Mouse (Mus musculus) heart, embryonic 10.5 days (tissue): ENCODE data around the gene Hist1h2aa. TPM values are rescaled to one million over a fixed set of nuclear protein-coding genes. Genes with fewer than 3 reads are reported as not detected.

ENCODE experiments used
- DNase-seq: peaks from one replicate; pipeline ENCODE4 v3.0.0-alpha.2; 2017; ENCODE audit warnings: low spot score
- H3K27ac ChIP-seq: fragments of 300-500 bp; sonication (generic); 2 replicates; pipeline ENCODE4 v1.5.1; 2016; ENCODE audit warnings: mild to moderate bottlenecking
- H3K27me3 ChIP-seq: fragments of 300-500 bp; sonication (generic); 2 replicates; pipeline ENCODE4 v1.6.1; 2016; ENCODE audit warnings: mild to moderate bottlenecking; ENCODE audit not compliant: poor library complexity, insufficient read depth, severe bottlenecking
- H3K36me3 ChIP-seq: fragments of 300-500 bp; sonication (generic); 2 replicates; pipeline ENCODE4 v1.6.1; 2016; ENCODE audit warnings: mild to moderate bottlenecking, moderate library complexity
- H3K4me1 ChIP-seq: fragments of 300-500 bp; sonication (generic); 2 replicates; pipeline ENCODE4 v1.6.1; 2016; ENCODE audit warnings: mild to moderate bottlenecking
- H3K4me3 ChIP-seq: fragments of 300-500 bp; sonication (generic); 2 replicates; pipeline ENCODE4 v1.5.1; 2016; ENCODE audit warnings: mild to moderate bottlenecking, moderate library complexity
- H3K9me3 ChIP-seq: fragments of 300-500 bp; sonication (generic); 2 replicates; pipeline ENCODE4 v1.6.1; 2016; ENCODE audit warnings: mild to moderate bottlenecking, moderate library complexity
- WGBS: fragments of 180-500 bp; shearing (Covaris S2); methylation state at CpG from one replicate; pipeline ENCODE4 v1.1.7; 2016; 5-methylcytosine and 5-hydroxymethylcytosine counted together
- polyA plus RNA-seq: library from polyadenylated mRNA; unstranded; fragments of >200 nt; fragmentation: Nextera tagmentation; extraction: Ambion mirVana; gene quantifications from 2 replicates; pipeline ENCODE4 v1.2.1, GENCODE M21; 2016

Gene Hist1h2aa
- polyA plus RNA-seq = not detected in 2 replicates

- H3K9me3 ChIP-seq = no peaks in the 10 kb centered on the region
- 0 out of 2 replicates have a peak, but pooled peaks cover 5% of the 10 kb centered on the region for H3K27me3 ChIP-seq
- no peaks in the 10 kb centered on the region for H3K4me1 ChIP-seq
- no peaks in the 10 kb centered on the region for H3K36me3 ChIP-seq
- H3K4me3 ChIP-seq = no peak within 1 kb of the TSS
- H3K27ac ChIP-seq = no peak within 1 kb of the TSS
- DNase-seq = no peak
- whole genome bisulfite sequencing = 85% methylated on average over 10 of the region's 10 CpGs
Measured at GRCm38 (mm10) chr13:23934211-23934520, at the start of gene Hist1h2aa. Gene Hist1h2aa (plus strand): TSS chr13:23934462.

GRCm38 (mm10) chr13:23885540-23885939 lies 48.7 kb upstream of the Hist1h2aa start:
- Histone ChIP-seq H3K9me3 (no peaks in the 10 kb centered on the region), H3K4me1 (no peaks in the 10 kb centered on the region), H3K36me3 (no peaks in the 10 kb centered on the region), H3K27me3 (no peaks in the 10 kb centered on the region), H3K27ac (no peak overlapping the region), H3K4me3 (no peak overlapping the region)
- WGBS = 28% methylated on average over 2 of the region's 2 CpGs
- DNase-seq = no peak

DNA sequence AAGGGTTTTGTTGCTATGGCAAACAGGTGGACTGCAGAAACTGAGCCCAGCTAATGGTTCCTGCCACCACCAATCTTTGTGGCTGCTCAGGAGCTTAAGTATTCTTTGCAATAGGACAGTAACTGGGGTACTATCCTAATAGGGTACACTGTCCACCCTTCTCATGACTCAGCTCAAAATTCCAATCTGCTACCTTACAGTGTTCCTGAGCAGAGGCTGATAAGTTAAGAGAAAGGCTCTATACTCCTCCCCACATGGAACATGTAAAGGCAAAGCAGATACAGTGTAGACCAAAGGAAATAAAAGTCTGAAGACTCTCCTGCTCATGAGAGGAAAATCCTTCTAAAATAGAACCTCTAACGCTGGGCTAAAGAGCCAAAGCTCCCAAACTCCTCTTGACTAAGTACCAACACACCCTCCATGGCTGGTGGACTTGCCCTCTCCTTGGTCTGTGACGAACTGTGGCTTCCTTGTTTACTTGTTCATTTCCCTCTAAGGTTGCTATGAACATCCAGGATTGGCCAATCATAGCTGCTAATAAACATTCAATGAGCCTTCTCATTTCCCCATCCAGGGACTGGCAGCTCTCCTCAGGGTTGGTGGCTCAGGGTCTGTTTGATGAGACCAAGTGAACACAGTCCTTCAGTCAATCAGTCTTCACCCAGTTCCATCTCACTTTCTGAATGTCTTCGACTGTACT lies 47.1 kb upstream of the Hist1h2aa start:
- DNase-seq = no peak
- Histone ChIP-seq H3K27ac (no peak overlapping the region), H3K27me3 (no peaks in the 10 kb centered on the region), H3K9me3 (no peaks in the 10 kb centered on the region), H3K36me3 (no peaks in the 10 kb centered on the region), H3K4me3 (no peak overlapping the region), H3K4me1 (no peaks in the 10 kb centered on the region)
- 73% methylated on average over 3 of the region's 3 CpGs for WGBS

DNA sequence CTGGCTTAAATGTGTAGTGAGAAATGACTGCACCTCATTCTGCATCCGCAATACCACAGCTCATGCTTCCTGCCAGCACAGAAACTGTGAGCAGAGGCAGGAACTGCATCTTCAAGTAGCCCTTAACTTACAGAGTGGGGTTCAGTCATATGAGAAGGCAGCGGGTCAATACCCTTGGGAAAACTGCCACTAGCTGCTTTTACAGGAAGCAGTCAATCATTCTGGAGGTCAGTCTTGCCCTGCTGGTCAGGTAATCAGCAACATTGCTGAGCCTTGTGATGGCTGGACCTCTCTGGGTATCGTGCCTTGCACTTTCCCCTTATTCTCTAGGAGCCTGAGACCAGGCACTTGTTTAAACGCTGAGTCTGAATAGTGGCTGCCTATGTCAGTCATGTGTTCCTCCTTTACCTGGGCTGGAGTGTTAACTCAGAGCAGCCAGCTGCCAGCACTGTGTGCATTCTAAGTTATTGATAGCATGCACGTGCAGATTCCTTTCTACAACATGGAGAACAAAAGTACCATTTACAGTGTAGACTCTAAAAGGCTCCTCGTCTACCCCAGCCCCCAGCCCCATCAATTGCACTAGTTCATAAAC lies 45.2 kb upstream of the Hist1h2aa start:
- no peaks in the 10 kb centered on the region for H3K9me3 ChIP-seq
- H3K4me1 ChIP-seq = peaks cover 9% of the 10 kb centered on the region
- H3K36me3 ChIP-seq = no peaks in the 10 kb centered on the region
- no peaks in the 10 kb centered on the region for H3K27me3 ChIP-seq
- WGBS = 66% methylated on average over 6 of the region's 6 CpGs
- no peak overlapping the region for H3K4me3 ChIP-seq
- H3K27ac ChIP-seq = no peak overlapping the region
- DNase-seq = no peak

DNA sequence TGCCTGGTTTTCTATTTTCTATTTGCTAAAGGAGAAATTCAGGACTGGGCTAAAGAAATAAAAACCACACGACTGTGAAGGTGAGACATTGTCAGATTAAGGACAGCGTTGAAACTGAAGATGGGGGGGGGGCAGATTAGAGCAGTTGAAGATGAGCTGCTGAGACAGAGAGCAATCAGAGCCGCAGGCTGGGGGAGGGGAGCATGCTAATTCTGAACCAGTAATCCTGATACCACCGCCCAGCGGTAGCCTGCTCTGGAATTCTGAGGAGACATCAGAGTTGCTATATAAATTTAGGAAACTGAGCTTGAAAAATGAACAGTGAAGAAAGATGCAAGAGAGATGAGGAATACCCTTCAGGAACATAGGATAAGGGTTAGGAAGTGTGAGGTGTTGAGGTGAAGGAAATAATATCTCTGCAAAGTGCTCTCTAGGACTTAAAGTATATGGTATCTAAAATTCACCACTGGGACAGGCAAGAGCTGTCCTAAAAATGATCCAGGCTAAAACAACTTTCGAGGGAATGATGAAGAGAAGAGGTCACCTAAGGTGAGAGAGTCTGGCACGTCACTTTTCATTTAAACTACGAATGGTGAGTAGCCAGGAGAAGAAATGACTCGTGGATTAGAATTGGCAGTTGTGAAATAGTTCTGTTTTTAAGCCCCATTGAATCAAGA lies 41.5 kb upstream of the Hist1h2aa start:
- H3K4me3 ChIP-seq = no peak overlapping the region
- H3K36me3 ChIP-seq = no peaks in the 10 kb centered on the region
- peaks cover 9% of the 10 kb centered on the region for H3K4me1 ChIP-seq
- 28% methylated on average over 9 of the region's 9 CpGs for WGBS
- no peak for DNase-seq
- H3K9me3 ChIP-seq = no peaks in the 10 kb centered on the region
- 0 out of 2 replicates have a peak, but pooled peaks cover 5% of the 10 kb centered on the region for H3K27me3 ChIP-seq
- H3K27ac ChIP-seq = no peak overlapping the region

DNA sequence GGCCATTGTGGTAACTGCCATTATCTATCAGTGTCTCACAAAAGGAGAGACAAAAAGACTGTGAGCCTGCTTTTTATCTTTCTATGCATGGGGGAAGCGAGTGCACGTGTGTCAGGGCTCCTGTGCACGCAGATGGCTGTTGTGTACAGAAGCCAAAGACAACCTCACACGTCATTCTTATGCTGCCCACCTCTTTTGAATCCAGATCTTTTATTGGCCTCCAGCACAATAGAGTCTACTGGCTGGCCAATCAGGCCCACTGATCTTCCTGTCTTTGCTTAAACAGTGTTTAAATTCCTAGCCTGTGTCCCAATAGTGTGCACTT lies 41.0 kb upstream of the Hist1h2aa start:
- Histone ChIP-seq H3K27me3 (peaks cover 5% of the 10 kb centered on the region; the same call in 1 of the 2 replicates), H3K36me3 (no peaks in the 10 kb centered on the region), H3K9me3 (no peaks in the 10 kb centered on the region), H3K27ac (no peak overlapping the region), H3K4me3 (no peak overlapping the region), H3K4me1 (peaks cover 9% of the 10 kb centered on the region)
- DNase-seq = no peak
- WGBS = 43% methylated on average over 4 of the region's 4 CpGs

DNA sequence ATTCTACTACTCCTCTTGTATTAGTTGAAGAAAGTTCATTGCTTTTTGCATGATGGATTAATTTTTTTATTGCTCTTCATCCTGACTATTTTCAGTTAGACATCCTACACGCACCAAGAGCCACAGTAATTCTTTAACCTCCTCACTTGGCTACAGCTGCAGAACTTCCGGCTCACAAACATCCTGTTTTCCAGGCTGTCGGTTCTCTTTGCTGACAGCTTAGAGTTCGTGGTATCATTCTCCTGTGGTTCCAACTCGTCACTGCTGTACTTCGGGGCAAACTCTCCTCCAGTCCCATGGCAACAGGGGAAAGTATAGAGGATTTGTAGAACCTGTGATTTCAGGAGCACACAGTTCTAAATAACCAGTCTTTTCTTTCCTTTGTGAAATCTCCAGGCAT lies 36.0 kb upstream of the Hist1h2aa start:
- Histone ChIP-seq H3K4me3 (no peak overlapping the region), H3K4me1 (peaks cover 5% of the 10 kb centered on the region; the same call in 1 of the 2 replicates), H3K27ac (no peak overlapping the region), H3K36me3 (no peaks in the 10 kb centered on the region), H3K27me3 (peaks cover 9% of the 10 kb centered on the region; the same call in 1 of the 2 replicates), H3K9me3 (no peaks in the 10 kb centered on the region)
- 42% methylated on average over 6 of the region's 6 CpGs for WGBS
- no peak for DNase-seq

GRCm38 (mm10) chr13:23906906-23907305 lies 27.4 kb upstream of the Hist1h2aa start:
- H3K4me3 ChIP-seq = no peak overlapping the region
- no peak for DNase-seq
- H3K4me1 ChIP-seq = 0 out of 2 replicates have a peak, but pooled peaks cover 3% of the 10 kb centered on the region
- H3K27me3 ChIP-seq = peaks cover 38% of the 10 kb centered on the region
- no peaks in the 10 kb centered on the region for H3K36me3 ChIP-seq
- no peaks in the 10 kb centered on the region for H3K9me3 ChIP-seq
- 87% methylated on average over 5 of the region's 5 CpGs for WGBS
- H3K27ac ChIP-seq = no peak overlapping the region

- WGBS = 72% methylated on average over 5 of the region's 5 CpGs
- Histone ChIP-seq H3K27ac (no peak overlapping the region), H3K4me1 (peaks cover 14% of the 10 kb centered on the region), H3K27me3 (peaks cover 33% of the 10 kb centered on the region), H3K36me3 (no peaks in the 10 kb centered on the region), H3K4me3 (no peak overlapping the region), H3K9me3 (no peaks in the 10 kb centered on the region)
- DNase-seq = no peak
Measured at GRCm38 (mm10) chr13:23910121-23910520, 24.1 kb upstream of the Hist1h2aa start.

DNA sequence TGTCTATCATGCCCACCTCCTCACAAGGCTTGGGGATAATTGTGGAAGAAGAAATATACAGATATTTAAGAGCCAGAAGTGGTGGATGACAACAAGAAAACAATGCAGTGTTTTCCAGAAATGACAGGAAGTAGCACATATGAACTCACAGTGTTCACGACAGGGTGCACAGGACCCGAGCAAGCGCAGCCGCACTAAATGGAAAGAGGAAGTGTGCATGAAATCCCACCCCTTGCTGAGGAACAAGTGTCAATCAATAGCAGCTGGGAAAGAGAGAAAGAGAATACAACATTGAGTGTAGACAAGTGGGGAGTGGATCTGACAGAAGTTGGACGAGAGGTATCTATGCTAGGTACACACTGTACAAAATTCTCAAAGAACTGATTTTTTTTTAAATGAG lies 22.9 kb upstream of the Hist1h2aa start:
- Histone ChIP-seq H3K9me3 (no peaks in the 10 kb centered on the region), H3K27ac (no peak overlapping the region), H3K4me1 (peaks cover 27% of the 10 kb centered on the region), H3K36me3 (no peaks in the 10 kb centered on the region), H3K4me3 (no peak overlapping the region), H3K27me3 (peaks cover 28% of the 10 kb centered on the region; the same call in 1 of the 2 replicates)
- DNase-seq = no peak
- 85% methylated on average over 5 of the region's 5 CpGs for WGBS

GRCm38 (mm10) chr13:23913791-23914306 lies 20.4 kb upstream of the Hist1h2aa start:
- Histone ChIP-seq H3K36me3 (no peaks in the 10 kb centered on the region), H3K9me3 (no peaks in the 10 kb centered on the region), H3K4me1 (peaks cover 30% of the 10 kb centered on the region), H3K27ac (0 out of 2 replicates have a peak overlapping the region, but pooled peaks have one; percentile 52), H3K4me3 (no peak overlapping the region), H3K27me3 (peaks cover 14% of the 10 kb centered on the region; the same call in 1 of the 2 replicates)
- 12% methylated on average over 6 of the region's 6 CpGs for WGBS
- peak; percentile 80 for DNase-seq

DNA sequence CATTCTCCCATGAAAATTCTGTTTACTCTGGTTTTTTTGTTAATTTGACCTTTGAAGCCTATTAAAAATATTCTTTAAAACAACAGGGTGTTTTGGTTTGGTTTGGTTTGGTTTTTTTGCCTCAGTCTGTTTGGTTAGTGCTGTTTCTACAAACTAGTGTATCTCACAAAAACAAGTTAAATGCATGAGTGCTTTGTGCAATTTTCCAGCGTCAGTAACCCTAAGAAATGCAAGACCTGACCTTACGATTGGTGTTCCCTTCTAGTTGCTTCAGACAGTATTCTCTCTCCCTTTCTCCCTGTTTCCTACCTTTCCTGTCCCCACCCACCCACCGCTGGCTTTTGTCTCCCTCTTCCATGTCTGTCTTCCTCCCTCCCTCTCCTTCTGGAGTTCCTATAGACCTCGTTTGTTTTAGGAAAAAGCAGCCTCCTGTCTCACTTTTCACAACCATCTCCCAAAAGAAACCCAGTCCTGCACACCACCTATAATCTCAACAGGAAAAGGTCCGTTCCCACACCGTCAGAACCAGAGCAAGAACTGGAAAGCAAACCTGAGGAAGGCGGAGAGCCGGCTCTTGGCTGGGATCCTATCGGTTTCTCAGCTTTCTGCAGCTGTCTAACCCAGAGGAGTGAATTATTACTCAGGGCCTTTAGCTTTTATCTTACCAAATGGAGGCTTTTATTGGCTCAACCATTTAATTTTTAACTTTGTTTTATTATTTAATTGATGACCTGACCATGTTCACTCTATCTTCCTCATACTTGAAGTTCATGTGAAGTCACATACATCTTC lies 19.7 kb upstream of the Hist1h2aa start, which contains the start of gene Slc17a4:
Gene Slc17a4 (minus strand): TSS at position 634 of the 792 bp plus-strand sequence.
- Histone ChIP-seq H3K27ac (peak within 1 kb of the TSS; percentile 52; the same call in 1 of the 2 replicates), H3K4me1 (peaks cover 30% of the 10 kb centered on the region), H3K27me3 (peaks cover 13% of the 10 kb centered on the region; the same call in 1 of the 2 replicates), H3K9me3 (no peaks in the 10 kb centered on the region), H3K4me3 (no peak within 1 kb of the TSS), H3K36me3 (no peaks in the 10 kb centered on the region)
- no peak for DNase-seq
- WGBS = 48% methylated on average over 9 of the region's 9 CpGs
